Mouse (Mus musculus) kidney, postnatal 10 days (tissue): ENCODE measurements around the gene Fxyd3.

ENCODE experiments used
- DNase-seq: peaks from one replicate; pipeline ENCODE4 v3.0.0; 2021; ENCODE audit warnings: mixed read lengths

Gene Fxyd3

DNA sequence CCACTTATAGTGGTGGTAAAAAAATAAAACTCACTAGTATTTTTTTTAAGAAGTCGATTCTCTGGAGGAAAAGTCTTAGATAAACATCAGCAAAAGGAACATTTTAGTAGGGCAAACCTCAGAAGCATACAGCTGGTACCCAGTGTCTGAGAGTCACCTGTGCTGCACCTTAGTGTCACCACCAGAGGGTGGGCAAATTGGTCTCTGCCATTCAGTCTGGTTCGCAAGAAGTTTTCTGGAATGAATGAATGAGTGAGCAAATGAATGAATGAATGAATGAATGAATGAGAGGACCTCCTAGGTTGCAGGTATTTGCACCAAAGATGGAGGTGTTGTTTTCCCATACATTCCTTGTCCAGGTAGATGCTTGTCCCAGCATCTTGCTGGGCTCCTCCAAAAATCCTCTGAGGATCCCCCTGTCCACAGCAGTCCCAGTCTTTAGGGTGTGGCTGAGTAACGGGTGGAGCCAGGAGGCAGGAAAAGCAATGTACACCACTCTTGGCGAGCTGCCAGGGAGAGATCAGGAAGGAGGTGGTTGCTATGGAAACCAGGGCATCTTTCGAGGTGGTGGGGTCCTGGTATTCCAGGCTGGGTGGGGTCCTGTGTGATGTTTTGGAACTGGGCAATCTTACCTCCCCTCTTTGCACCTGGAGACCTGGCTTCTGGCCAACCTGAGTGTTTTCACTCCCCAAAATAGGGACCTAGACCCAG lies 27.2 kb downstream of the Fxyd3 start:
- DNase-seq, result peak; percentile 55

DNA sequence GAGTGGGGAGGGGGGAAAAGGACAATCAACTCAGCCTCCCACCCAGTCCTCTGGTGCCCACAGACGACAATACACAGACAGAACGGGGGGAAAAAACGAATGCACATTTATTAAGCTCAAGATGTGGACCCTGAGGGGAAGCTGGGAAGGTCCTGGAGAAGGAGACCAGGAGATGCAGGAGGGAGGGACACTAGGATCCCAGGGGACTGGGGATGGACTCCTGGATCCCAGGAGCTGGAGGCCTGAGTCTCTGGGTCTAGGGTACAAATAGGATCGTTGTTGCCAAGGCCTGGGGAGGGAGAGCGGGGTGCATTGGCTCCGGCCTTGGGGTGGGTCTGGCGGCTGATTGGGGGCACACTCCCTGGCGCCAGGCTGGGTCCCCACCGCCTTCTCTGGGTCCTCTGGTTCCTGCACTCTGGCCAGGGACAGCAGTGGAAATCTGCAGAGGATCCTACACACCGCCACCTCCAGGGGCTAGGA lies 34.0 kb downstream of the Fxyd3 start, which contains the start of gene Fxyd5:
TSS of gene Fxyd5 (minus strand) at position 51 of the 480 bp plus-strand sequence.
- no peak for DNase-seq

DNA sequence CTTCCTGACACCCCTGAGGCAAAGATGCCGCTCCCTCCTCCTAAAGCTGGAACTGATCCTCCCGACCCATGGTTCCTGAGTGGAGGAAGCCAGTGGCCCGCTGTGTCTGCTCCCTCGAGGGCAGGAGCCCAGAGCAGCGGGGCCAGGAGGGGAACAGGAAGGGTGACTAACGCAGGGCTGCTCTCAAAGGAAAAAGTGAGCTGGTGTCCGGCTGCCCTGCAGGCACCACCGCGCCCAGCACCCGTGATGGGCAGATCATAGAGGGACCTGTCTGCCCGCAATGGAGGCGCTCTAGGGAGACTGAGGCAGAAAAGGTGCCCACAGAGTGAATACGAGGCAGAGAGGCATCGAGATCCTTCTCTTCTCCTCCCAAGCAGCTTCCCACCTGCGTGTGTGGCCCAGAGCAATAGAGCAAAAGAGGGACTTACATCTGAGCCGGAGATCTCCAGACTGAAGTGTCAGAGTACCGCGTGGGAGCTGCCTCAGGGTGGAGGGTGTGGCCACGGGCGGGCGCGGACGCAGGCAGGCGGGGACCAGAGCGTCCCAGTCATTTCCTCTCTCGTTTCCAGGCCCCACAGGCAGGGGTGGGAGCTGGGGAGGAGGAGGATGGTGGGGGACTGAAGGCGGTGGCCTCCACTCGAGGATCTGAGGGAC lies 34.7 kb downstream of the Fxyd3 start:
- DNase-seq, result peak; percentile 73

DNA sequence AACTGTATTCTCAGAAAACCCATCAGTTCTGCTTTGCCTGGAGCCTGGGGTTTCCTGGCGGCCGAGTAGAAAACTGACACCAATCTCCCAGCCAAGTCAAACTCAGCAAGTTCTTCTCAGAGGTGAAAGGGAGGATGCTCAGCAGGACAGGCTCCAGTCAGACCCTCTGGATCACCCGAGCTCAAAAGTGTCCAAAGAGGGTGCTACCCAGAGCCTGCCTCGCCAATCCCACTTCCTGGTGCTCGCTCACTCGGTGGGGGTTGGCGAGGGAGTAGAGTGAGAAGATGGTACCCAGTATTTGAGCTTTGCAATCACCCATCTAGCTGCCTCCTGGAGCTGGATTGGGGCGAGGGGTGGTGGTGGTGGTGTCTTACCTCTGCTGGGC lies 35.5 kb downstream of the Fxyd3 start:
- no peak for DNase-seq

DNA sequence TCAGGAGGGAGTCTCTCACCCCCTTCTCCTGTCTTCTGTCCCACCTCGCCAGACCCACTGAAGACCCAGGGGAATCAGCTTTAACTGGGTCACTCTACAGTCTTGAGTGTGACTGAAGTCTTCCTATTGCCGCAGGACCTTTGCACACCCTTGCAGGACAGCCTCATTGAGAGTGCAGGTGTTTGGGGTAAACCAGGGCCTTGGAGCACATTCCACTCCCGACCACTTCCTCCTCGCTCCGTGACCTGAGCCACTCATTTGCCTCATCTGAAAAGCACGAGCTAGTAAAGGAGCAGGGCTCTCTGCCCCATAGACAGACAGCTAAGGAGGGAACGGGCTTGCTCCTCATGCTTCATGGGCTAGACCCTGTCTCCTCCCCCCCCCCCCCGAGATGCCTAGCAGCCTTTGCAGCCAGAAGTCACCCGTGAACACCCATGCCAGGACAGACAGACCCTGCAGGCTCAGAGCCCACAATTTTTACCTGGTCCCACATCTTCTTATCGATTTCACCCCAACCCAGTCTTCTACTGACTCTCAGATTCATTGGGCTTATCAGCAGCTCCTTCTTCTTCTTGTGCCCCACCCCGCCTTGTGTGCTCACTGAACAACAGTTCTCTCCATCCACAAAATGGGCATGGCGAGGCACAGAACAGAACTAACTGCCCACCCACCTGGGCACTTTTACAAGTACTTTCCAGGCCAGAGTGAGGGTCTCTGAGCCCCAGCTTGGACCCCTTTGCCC lies 36.1 kb downstream of the Fxyd3 start:
- no peak for DNase-seq

DNA sequence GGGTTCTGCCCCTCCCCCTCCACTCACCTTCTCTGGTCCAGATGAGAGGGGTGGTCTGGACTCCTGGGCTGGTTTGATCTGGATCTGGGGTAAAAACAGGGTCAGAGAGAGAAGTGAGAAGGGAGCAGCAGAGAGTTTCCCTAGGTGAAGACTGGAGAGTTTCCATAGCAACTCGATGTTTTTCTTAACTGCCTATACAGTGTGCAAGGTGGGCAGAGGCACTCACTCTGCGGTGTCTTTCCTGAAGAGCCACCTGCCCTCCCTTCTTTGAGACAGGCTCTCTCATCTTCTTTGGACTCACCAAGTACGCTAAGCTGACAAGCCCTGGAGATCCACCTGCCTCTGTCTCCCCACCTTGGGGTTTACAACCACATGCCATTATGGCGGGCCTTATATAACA lies 37.5 kb downstream of the Fxyd3 start:
- no peak for DNase-seq

DNA sequence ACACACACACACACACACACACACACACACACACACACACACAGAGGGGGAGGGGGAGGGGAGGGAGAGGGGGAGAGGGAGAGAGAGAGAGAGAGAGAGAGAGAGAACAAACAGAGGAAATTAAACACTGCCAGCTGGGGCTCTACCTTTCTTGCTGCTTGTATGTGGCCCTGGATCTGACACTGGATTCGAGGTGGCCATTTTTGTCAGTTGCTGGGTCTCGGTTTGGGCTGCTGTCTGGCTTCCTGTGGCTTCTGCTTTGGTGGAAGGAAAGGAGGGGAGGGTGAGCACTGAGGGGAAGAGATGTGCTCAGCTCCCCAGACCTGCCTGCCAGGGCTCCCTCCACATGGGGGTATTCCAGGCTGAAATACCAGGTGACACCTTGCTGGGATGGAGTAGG lies 38.8 kb downstream of the Fxyd3 start:
- DNase-seq, result no peak

DNA sequence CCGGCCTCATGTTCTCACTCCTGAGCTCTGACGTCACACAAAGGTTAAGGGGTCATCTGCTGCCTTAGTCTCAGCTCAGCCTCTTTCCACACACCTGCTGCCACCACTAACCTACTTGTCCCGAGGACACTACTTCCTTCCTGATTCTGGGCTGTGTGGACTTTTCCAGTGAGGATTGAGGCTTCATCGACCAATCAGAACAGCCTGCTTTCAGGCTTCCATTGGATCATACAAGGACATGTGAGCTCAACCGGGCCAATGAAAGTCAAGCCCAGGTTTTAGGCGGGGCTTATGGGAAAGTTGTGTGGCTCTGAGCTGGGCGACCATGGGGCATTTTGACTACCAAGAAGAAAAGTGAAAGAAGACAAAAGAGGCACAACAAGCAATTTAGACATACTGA lies 39.6 kb downstream of the Fxyd3 start:
- no peak for DNase-seq

DNA sequence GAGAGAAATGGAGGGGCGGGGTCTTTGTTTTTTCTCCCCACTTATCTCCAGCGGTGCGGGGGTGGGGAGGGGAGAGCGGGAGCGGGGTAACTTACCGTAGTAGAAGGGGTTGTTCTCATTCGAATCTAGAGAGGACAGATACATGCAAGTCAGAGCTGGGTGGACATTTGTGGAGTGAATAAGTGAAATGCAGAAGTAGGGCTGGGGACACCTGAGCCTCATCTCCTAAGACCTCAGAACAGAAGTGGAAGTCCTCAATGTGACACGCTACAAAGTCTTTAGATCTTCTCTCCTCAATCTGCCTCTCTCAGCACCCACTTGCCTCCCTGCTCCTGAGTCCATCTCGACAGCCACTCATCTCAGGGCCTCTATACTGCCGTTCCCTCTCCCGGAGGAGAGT lies 41.2 kb downstream of the Fxyd3 start:
- no peak for DNase-seq

DNA sequence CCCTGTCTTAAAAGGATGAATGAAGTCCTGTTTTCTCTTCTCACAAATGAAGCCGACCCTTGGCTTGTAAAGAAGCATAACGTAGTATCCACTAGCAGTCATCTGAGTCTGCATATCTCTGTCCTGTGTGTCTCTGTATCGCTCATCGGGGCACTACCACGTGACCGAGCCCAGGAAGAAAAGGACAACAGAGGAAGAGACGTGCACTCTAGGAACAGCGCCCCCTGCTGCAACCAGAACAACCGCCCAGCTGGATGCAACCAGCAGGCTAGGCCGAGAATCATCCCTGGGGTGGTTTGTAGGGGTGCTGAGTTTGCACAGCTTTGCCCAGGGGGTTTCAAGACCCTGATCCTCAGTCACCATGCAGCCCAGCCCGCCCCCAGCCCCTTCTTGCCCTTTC lies 41.7 kb downstream of the Fxyd3 start:
- no peak for DNase-seq

DNA sequence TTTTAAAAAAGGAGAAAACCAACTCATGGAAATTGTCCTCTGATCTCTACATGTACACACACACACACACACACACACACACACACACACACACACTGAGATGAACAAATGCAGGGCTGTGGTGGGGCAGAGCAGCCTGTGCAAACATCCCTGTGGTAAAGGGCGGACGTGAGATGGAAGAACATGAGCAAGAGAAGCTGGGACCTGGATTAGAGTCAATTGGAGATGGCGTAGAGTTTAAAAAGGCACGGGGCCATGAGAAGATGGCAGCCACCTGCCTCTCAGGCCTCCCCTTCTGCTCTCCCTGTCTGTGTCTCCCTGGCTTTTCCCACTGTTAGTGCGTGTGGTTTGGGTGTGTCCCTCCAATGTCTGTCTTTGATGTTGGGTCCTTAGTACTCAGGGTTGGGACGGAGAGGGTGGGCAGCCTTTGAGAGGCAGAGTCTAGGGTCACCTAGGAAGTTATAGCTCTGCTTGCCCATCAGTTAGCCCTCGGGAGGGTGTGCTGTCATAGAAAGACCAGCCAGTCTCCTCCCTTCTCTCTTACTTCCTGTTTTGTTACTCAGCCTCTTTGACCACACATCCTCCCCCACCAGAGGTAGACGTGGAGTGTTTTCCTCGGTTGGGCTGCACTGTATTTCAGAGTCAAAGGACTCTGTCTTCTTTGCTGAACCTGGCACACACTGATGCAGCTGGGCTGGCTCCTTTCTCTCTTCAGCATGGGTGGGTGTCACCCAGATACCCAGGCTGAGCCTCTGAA lies 42.9 kb downstream of the Fxyd3 start:
- DNase-seq, result no peak

DNA sequence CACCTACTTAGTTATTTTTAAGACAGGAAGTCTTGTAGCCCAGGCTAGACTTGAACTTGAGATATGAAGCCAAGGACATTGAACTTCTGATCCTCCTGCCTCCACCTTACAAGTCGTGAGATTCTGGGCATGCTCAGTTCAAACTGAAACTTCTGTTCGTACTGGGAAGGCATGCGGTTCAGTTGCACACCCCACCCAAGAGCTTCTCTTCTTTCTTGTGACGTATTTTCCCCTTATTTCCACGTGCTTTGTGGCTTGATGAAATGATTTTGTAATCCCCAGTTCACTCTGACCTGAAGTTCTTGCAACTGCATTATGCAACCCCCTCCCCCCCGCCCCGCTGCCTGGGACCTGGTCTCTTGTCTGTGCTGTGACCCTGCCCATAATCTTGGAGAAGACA lies 44.8 kb downstream of the Fxyd3 start:
- no peak for DNase-seq

DNA sequence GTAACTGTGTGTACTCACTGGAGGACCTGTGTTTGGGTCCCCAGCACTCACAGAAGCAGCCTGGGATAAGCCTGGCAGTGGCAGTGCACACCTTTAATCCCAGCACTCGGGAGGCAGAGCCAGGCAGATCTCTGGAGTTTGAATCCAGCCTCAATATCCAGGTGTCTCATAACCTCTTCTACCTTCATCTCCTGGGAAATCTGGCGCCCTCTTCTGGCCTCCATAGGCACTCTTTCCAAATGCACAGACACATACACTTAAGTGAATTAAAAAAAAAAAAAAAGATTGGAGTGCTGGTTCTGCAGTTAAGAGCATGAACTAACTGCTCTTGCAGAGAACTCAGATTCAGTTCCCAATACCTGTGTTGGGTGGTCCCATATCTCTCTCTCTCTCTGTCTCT lies 45.8 kb downstream of the Fxyd3 start:
- no peak for DNase-seq

DNA sequence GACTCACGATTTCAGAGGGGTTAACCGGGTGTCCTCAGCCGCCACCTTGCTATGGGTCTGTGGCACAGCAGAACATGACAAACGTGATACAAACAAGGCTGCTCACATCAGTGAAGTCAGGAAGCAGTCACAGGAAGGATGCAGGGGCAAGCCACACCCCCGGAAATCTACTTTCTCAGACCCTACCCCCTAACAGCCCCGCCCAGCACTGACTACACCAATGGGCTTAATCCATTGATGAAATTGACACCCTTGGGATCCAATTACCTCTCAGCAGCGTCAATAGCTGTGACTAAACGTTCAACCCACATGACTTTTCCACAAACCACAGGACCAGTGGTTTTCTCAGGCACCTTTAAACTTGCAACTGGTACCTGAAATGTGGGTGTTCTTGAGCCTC lies 47.9 kb downstream of the Fxyd3 start:
- DNase-seq, result no peak
